Mouse (Mus musculus) liver, adult 2 months (tissue): ENCODE data around the gene Ccdc63. TPM values are rescaled to one million over a fixed set of nuclear protein-coding genes. Genes with fewer than 3 reads are reported as not detected.

ENCODE experiments used
- DNase-seq: peaks from one replicate; pipeline ENCODE4 v3.0.0-alpha.2; 2011; ENCODE audit warnings: low read depth, low spot score; ENCODE audit errors: extremely low read depth
- H3K27ac ChIP-seq: fragments of 200-500 bp; replicated peaks from 2 replicates; pipeline ENCODE4 v1.5.1; 2012; ENCODE audit warnings: low read depth, mild to moderate bottlenecking, control low read depth, inconsistent platforms, low read length; ENCODE audit not compliant: insufficient read depth
- H3K27me3 ChIP-seq: fragments of 200-500 bp; 2 replicates; pipeline ENCODE4 v1.6.1; 2012; ENCODE audit warnings: mild to moderate bottlenecking, moderate library complexity, low read length, inconsistent platforms; ENCODE audit not compliant: control insufficient read depth, insufficient read depth
- H3K36me3 ChIP-seq: fragments of 200-500 bp; 2 replicates; pipeline ENCODE4 v1.6.1; 2012; ENCODE audit warnings: low read length, inconsistent platforms; ENCODE audit not compliant: control insufficient read depth, insufficient read depth
- H3K4me1 ChIP-seq: fragments of 200-500 bp; 2 replicates; pipeline ENCODE4 v1.6.1; 2011; ENCODE audit warnings: low read length; ENCODE audit not compliant: control insufficient read depth, insufficient read depth
- H3K4me3 ChIP-seq: fragments of 200-500 bp; 2 replicates; pipeline ENCODE4 v1.5.1; 2011; ENCODE audit warnings: low read depth, mild to moderate bottlenecking, control low read depth, low read length, moderate library complexity; ENCODE audit not compliant: insufficient read depth
- H3K79me2 ChIP-seq: fragments of 200-500 bp; 2 replicates; pipeline ENCODE4 v1.6.1; 2012; ENCODE audit warnings: inconsistent platforms, mild to moderate bottlenecking, low read length, moderate library complexity; ENCODE audit not compliant: control insufficient read depth, insufficient read depth
- H3K9ac ChIP-seq: fragments of 200-500 bp; 2 replicates; pipeline ENCODE4 v1.6.1; 2012; ENCODE audit warnings: low read depth, mild to moderate bottlenecking, control low read depth, inconsistent platforms, low read length
- CTCF ChIP-seq: fragments of 200-500 bp; IDR thresholded peaks from 2 replicates; pipeline ENCODE4 v1.5.1; 2011; ENCODE audit warnings: low read depth, low read length, control low read depth
- POLR2A ChIP-seq: fragments of 200-500 bp; IDR thresholded peaks from 2 replicates; pipeline ENCODE4 v1.6.1; 2011; ENCODE audit warnings: low read length, control low read depth; ENCODE audit not compliant: insufficient read depth; ENCODE audit errors: extremely low read depth
- WGBS: fragments of 180-500 bp; shearing (Covaris S2); methylation state at CpG from one replicate; pipeline ENCODE4 v1.1.7; 2018; 5-methylcytosine and 5-hydroxymethylcytosine counted together
- polyA plus RNA-seq: library from polyadenylated mRNA; depleted of rRNA; stranded (reverse); fragments of >200 nt; gene quantifications from 2 replicates; pipeline ENCODE4 v1.2.3, GENCODE M21; 2012
- total RNA-seq: library from RNA; depleted of rRNA; stranded (reverse); fragments of >200 nt; gene quantifications from 2 replicates; pipeline ENCODE4 v1.2.3, GENCODE M21; 2014

The Ccdc63 gene
- total and polyA plus RNA-seq, 2 experiments: not detected

DNA sequence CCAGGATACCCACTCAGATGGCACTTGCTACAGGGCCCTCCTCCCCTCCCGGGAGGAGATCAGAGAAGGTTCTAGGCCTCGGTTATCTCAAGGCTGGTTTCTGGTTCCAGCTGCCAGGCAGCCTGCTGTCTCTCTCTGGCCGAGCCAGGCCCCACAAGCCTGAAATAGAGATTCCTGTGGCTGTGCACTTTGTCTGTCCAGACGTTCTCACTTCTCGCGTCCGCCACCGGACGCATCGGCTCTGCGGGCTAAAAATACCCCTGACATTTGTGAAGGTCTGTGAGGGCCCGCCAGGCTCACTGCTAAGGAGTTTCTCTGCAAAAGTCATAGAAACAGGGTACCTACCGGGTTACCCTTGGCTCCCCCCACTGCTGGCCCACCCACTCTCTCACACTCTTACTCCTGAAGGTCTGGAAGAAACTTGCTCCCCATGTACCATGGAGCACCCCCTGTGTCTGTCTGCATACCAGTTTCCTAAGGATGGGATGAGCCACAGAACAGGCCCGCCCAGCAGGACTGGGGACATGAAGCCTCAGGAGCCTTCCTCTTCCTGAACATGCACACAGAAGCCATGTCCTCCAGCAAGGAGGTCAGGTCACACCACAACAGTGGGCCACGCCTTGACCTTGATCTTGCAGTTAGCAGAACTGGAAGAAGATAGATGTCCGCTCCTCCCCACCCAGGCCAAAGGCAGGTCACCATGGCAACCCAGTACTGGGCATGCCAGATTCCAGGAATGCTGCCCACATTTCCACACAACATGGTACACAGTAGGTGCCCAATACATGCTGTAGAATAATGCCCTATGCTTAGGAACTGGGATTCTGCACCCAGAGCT is 69.4 kb downstream of the Ccdc63 start:
- TF ChIP-seq POLR2A (no peak), CTCF (no peak)
- 82% methylated on average over 16 of the region's 16 CpGs for WGBS
- Histone ChIP-seq H3K79me2 (no peaks in the 10 kb centered on the region), H3K36me3 (no peaks in the 10 kb centered on the region), H3K4me3 (no peak overlapping the region), H3K27me3 (no peaks in the 10 kb centered on the region), H3K4me1 (no peaks in the 10 kb centered on the region), H3K27ac (0 out of 2 replicates have a peak overlapping the region, but pooled peaks have one; percentile 6), H3K9ac (no peak overlapping the region)
- no peak for DNase-seq

DNA sequence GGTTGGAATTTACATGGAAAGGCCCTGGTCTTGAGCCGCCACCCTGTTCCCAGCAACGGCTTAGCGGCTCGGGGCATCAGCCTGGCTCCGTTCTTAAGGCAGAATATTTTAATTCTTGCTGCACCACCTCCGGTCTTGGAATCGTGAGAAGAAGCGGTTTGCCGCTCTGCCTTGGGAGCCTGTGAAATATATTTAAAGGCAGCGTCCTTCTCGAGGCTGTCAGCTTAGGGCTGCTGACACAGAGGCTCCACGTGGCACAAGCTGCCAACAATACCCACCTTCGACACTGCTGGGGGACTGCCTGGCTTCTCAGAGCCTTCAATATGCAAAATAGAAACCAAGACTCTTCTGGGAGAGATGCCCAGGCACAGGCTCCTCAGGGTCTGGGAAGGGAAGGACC is 72.1 kb downstream of the Ccdc63 start:
- TF ChIP-seq CTCF (no peak), POLR2A (no peak)
- no peaks in the 10 kb centered on the region for H3K36me3 ChIP-seq

GRCm38 (mm10) chr5:122063204-122063933 is 77.3 kb downstream of the Ccdc63 start:
- H3K79me2 ChIP-seq: no peaks in the 10 kb centered on the region
- H3K4me3 ChIP-seq: no peak overlapping the region
- no peak for TF ChIP-seq POLR2A
- TF ChIP-seq CTCF: no peak
- no peaks in the 10 kb centered on the region for H3K27me3 ChIP-seq
- peaks cover 7% of the 10 kb centered on the region for H3K4me1 ChIP-seq
- DNase-seq: no peak
- H3K27ac ChIP-seq: no peak overlapping the region
- 72% methylated on average over 25 of the region's 25 CpGs for WGBS
- no peak overlapping the region for H3K9ac ChIP-seq
- no peaks in the 10 kb centered on the region for H3K36me3 ChIP-seq

More for the DNA sequence above, 72.1 kb downstream of the Ccdc63 start:
- 80% methylated on average over 13 of the region's 13 CpGs for WGBS
- Histone ChIP-seq H3K27ac (no peak overlapping the region), H3K27me3 (no peaks in the 10 kb centered on the region), H3K4me1 (no peaks in the 10 kb centered on the region), H3K9ac (no peak overlapping the region), H3K4me3 (no peak overlapping the region), H3K79me2 (no peaks in the 10 kb centered on the region)
- no peak for DNase-seq

GRCm38 (mm10) chr5:122062479-122062878 is 78.1 kb downstream of the Ccdc63 start:
- Histone ChIP-seq H3K4me1 (peaks cover 7% of the 10 kb centered on the region), H3K27ac (no peak overlapping the region), H3K27me3 (no peaks in the 10 kb centered on the region; the same call in 1 of the 2 replicates), H3K9ac (no peak overlapping the region), H3K4me3 (no peak overlapping the region), H3K79me2 (no peaks in the 10 kb centered on the region), H3K36me3 (no peaks in the 10 kb centered on the region)
- no peak for DNase-seq
- TF ChIP-seq CTCF (no peak), POLR2A (no peak)
- 39% methylated on average over 12 of the region's 12 CpGs for WGBS

DNA sequence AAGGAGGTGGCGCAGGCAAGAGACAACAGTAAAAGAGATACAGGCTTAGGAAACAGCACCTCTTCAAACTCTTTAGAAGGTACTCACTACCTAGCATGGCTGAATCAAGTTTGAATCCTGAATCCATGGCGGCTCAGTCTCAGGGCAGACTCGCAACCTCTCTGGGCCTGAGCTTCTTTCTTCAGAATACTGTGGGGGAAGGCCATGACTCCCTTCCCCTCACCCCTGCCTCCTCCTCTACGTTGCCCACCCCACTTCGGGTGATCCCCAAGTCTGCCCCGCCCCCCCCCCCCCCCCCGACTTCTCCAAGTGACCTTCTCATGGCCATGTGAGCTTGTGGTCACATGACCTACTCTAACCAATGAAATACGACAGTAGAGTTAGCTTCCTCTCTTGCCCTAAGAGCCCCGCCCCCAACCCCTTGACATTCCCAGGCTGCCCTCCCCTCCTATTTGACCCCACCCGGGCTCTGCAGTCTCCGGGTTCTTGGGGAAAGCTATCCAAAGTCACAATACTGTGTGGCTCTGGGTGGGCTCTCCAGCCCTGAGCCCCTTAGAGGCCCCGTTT is 79.8 kb downstream of the Ccdc63 start:
- Histone ChIP-seq H3K36me3 (no peaks in the 10 kb centered on the region), H3K4me3 (no peak overlapping the region), H3K9ac (no peak overlapping the region), H3K27me3 (no peaks in the 10 kb centered on the region; the same call in 1 of the 2 replicates), H3K27ac (no peak overlapping the region), H3K4me1 (peaks cover 7% of the 10 kb centered on the region), H3K79me2 (no peaks in the 10 kb centered on the region)
- 44% methylated on average over 11 of the region's 12 CpGs for WGBS
- TF ChIP-seq CTCF (no peak), POLR2A (no peak)
- DNase-seq: no peak
